Mouse (Mus musculus) kidney, embryonic 16.5 days (tissue): Measurements from ENCODE around the gene 6030445D17Rik. TPM values are rescaled to one million over a fixed set of nuclear protein-coding genes. Genes with fewer than 3 reads are reported as not detected.

Experiments
- ATAC-seq: fragments of 200-750 bp; cut with Nextera tagmentation; 2 replicates; pipeline ENCODE4 v1.8.0; 2017; ENCODE audit warnings: moderate TSS enrichment; ENCODE audit not compliant: low FRiP score, low TSS enrichment
- H3K27ac ChIP-seq: fragments of 300-500 bp; sonication (generic); 2 replicates; pipeline ENCODE4 v1.5.1; 2014; ENCODE audit warnings: low read length
- H3K27me3 ChIP-seq: fragments of 300-500 bp; sonication (generic); 2 replicates; pipeline ENCODE4 v1.6.1; 2014; ENCODE audit warnings: low read length, control low read depth, mixed read lengths; ENCODE audit not compliant: insufficient read depth
- H3K36me3 ChIP-seq: fragments of 300-500 bp; sonication (generic); 2 replicates; pipeline ENCODE4 v1.6.1; 2014; ENCODE audit warnings: low read length, control low read depth, mixed read lengths; ENCODE audit not compliant: insufficient read depth
- H3K4me1 ChIP-seq: fragments of 300-500 bp; sonication (generic); 2 replicates; pipeline ENCODE4 v1.6.1; 2014; ENCODE audit warnings: low read length, control low read depth, mixed read lengths; ENCODE audit not compliant: insufficient read depth
- H3K4me2 ChIP-seq: fragments of 300-500 bp; sonication (generic); replicated peaks from 2 replicates; pipeline ENCODE4 v1.6.1; 2014; ENCODE audit warnings: low read depth, low read length
- H3K4me3 ChIP-seq: fragments of 300-500 bp; sonication (generic); 2 replicates; pipeline ENCODE4 v1.5.1; 2014; ENCODE audit warnings: mild to moderate bottlenecking, low read length
- H3K9ac ChIP-seq: fragments of 300-500 bp; sonication (generic); replicated peaks from 2 replicates; pipeline ENCODE4 v1.6.1; 2014; ENCODE audit warnings: low read length
- H3K9me3 ChIP-seq: fragments of 300-500 bp; sonication (generic); 2 replicates; pipeline ENCODE4 v1.6.1; 2016; ENCODE audit warnings: low read length, control low read depth
- WGBS: fragments of 180-500 bp; shearing (Covaris S2); extraction: QIAGEN DNeasy Blood & Tissue Kit; methylation state at CpG from one replicate; pipeline ENCODE4 v1.1.7; 2014; 5-methylcytosine and 5-hydroxymethylcytosine counted together
- polyA plus RNA-seq: library from polyadenylated mRNA; unstranded; fragments of >200 nt; fragmentation: Nextera tagmentation; extraction: Ambion mirVana; gene quantifications from 2 replicates; pipeline ENCODE4 v1.2.1, GENCODE M21; 2015

Gene 6030445D17Rik
- polyA plus RNA-seq, 1 experiment from 2014 or later: 0.35 TPM

GRCm38 (mm10) chr4:136434029-136434428 is 28.0 kb upstream of the 6030445D17Rik start:
- no peak for ATAC-seq
- 82% methylated on average over 4 of the region's 4 CpGs for WGBS

GRCm38 (mm10) chr4:136439106-136439505 is 22.9 kb upstream of the 6030445D17Rik start:
- Histone ChIP-seq H3K9ac (no peak overlapping the region), H3K4me1 (0 out of 2 replicates have a peak, but pooled peaks cover 10% of the 10 kb centered on the region), H3K4me2 (no peak overlapping the region), H3K9me3 (no peaks in the 10 kb centered on the region), H3K36me3 (no peaks in the 10 kb centered on the region), H3K27me3 (no peaks in the 10 kb centered on the region), H3K27ac (no peak overlapping the region), H3K4me3 (no peak overlapping the region)
- no peak for ATAC-seq
- WGBS: 31% methylated on average over 4 of the region's 4 CpGs

More at GRCm38 (mm10) chr4:136434029-136434428, 28.0 kb upstream of the 6030445D17Rik start:
- no peak overlapping the region for H3K4me2 ChIP-seq
- H3K9me3 ChIP-seq: no peaks in the 10 kb centered on the region
- no peak overlapping the region for H3K9ac ChIP-seq
- no peaks in the 10 kb centered on the region for H3K27me3 ChIP-seq
- no peak overlapping the region for H3K27ac ChIP-seq
- no peak overlapping the region for H3K4me3 ChIP-seq
- peaks cover 16% of the 10 kb centered on the region; the same call in 1 of the 2 replicates for H3K4me1 ChIP-seq
- H3K36me3 ChIP-seq: no peaks in the 10 kb centered on the region

- 59% methylated on average over 15 of the region's 15 CpGs for WGBS
- Histone ChIP-seq H3K4me1 (0 out of 2 replicates have a peak, but pooled peaks cover 10% of the 10 kb centered on the region), H3K9ac (no peak overlapping the region), H3K4me3 (no peak overlapping the region), H3K4me2 (no peak overlapping the region), H3K9me3 (no peaks in the 10 kb centered on the region), H3K27ac (no peak overlapping the region), H3K36me3 (no peaks in the 10 kb centered on the region), H3K27me3 (no peaks in the 10 kb centered on the region)
- ATAC-seq: no peak
These were observed 20.6 kb upstream of the 6030445D17Rik start for GRCm38 (mm10) chr4:136441354-136442043.

- Histone ChIP-seq H3K4me3 (no peak overlapping the region), H3K27ac (no peak overlapping the region), H3K9ac (no peak overlapping the region), H3K4me2 (no peak overlapping the region), H3K27me3 (no peaks in the 10 kb centered on the region), H3K36me3 (no peaks in the 10 kb centered on the region), H3K4me1 (no peaks in the 10 kb centered on the region), H3K9me3 (no peaks in the 10 kb centered on the region)
- WGBS: 59% methylated on average over 4 of the region's 4 CpGs
- ATAC-seq: no peak
These were observed 17.5 kb upstream of the 6030445D17Rik start for GRCm38 (mm10) chr4:136444561-136444960.

GRCm38 (mm10) chr4:136449795-136450194 is 12.3 kb upstream of the 6030445D17Rik start:
- 87% methylated on average over 5 of the region's 5 CpGs for WGBS
- Histone ChIP-seq H3K4me3 (no peak overlapping the region), H3K4me2 (no peak overlapping the region), H3K27ac (no peak overlapping the region), H3K4me1 (peaks cover 6% of the 10 kb centered on the region; the same call in 1 of the 2 replicates), H3K27me3 (no peaks in the 10 kb centered on the region), H3K36me3 (no peaks in the 10 kb centered on the region), H3K9ac (no peak overlapping the region), H3K9me3 (no peaks in the 10 kb centered on the region)
- no peak for ATAC-seq

GRCm38 (mm10) chr4:136450271-136450670 is 11.8 kb upstream of the 6030445D17Rik start:
- Histone ChIP-seq H3K36me3 (no peaks in the 10 kb centered on the region), H3K9me3 (no peaks in the 10 kb centered on the region), H3K4me2 (no peak overlapping the region), H3K27ac (no peak overlapping the region), H3K9ac (no peak overlapping the region), H3K4me3 (no peak overlapping the region), H3K27me3 (no peaks in the 10 kb centered on the region), H3K4me1 (peaks cover 11% of the 10 kb centered on the region; the same call in 1 of the 2 replicates)
- WGBS: 72% methylated on average over 4 of the region's 4 CpGs
- ATAC-seq: no peak

- H3K9me3 ChIP-seq: no peaks in the 10 kb centered on the region
- peak overlapping the region; percentile 67; the same call in 1 of the 2 replicates for H3K27ac ChIP-seq
- H3K4me3 ChIP-seq: no peak overlapping the region
- H3K9ac ChIP-seq: no peak overlapping the region
- peaks cover 11% of the 10 kb centered on the region; the same call in 1 of the 2 replicates for H3K4me1 ChIP-seq
- no peaks in the 10 kb centered on the region for H3K36me3 ChIP-seq
- no peak overlapping the region for H3K4me2 ChIP-seq
- no peaks in the 10 kb centered on the region for H3K27me3 ChIP-seq
- peak; percentile 83 for ATAC-seq
- WGBS: 2% methylated on average over 6 of the region's 6 CpGs
These were observed 10.5 kb upstream of the 6030445D17Rik start for GRCm38 (mm10) chr4:136451564-136451963.

- no peaks in the 10 kb centered on the region for H3K9me3 ChIP-seq
- no peak overlapping the region for H3K27ac ChIP-seq
- H3K9ac ChIP-seq: no peak overlapping the region
- H3K36me3 ChIP-seq: no peaks in the 10 kb centered on the region
- peaks cover 11% of the 10 kb centered on the region; the same call in 1 of the 2 replicates for H3K4me1 ChIP-seq
- WGBS: 75% methylated on average over 3 of the region's 3 CpGs
- no peak for ATAC-seq
- H3K27me3 ChIP-seq: no peaks in the 10 kb centered on the region
- H3K4me2 ChIP-seq: no peak overlapping the region
- H3K4me3 ChIP-seq: no peak overlapping the region
These were observed 9.8 kb upstream of the 6030445D17Rik start for GRCm38 (mm10) chr4:136452286-136452685.

- Histone ChIP-seq H3K4me1 (peaks cover 11% of the 10 kb centered on the region; the same call in 1 of the 2 replicates), H3K27ac (no peak overlapping the region), H3K4me2 (no peak overlapping the region), H3K27me3 (no peaks in the 10 kb centered on the region), H3K9me3 (no peaks in the 10 kb centered on the region), H3K9ac (no peak overlapping the region), H3K36me3 (no peaks in the 10 kb centered on the region), H3K4me3 (no peak overlapping the region)
- no peak for ATAC-seq
- 39% methylated on average over 5 of the region's 5 CpGs for WGBS
These were observed 9.3 kb upstream of the 6030445D17Rik start for GRCm38 (mm10) chr4:136452792-136453191.

GRCm38 (mm10) chr4:136454850-136455260 is 7.2 kb upstream of the 6030445D17Rik start:
- H3K9me3 ChIP-seq: no peaks in the 10 kb centered on the region
- peaks cover 11% of the 10 kb centered on the region; the same call in 1 of the 2 replicates for H3K4me1 ChIP-seq
- H3K9ac ChIP-seq: peak overlapping the region; percentile 48
- H3K27me3 ChIP-seq: no peaks in the 10 kb centered on the region
- no peaks in the 10 kb centered on the region for H3K36me3 ChIP-seq
- ATAC-seq: no peak; the same call in none of the 2 replicates
- H3K27ac ChIP-seq: no peak overlapping the region
- peak overlapping the region; percentile 58 for H3K4me2 ChIP-seq
- WGBS: 7% methylated on average over 10 of the region's 10 CpGs
- peak overlapping the region; percentile 35 for H3K4me3 ChIP-seq
